Mouse (Mus musculus) T-cell, adult 66 days (primary cell): Measurements from ENCODE around the gene Olfr165. TPM values are rescaled to one million over a fixed set of nuclear protein-coding genes. Genes with fewer than 3 reads are reported as not detected.

Experiments used
- total RNA-seq, 2 experiments: library from RNA; stranded (reverse); gene quantifications; 3 replicates in 1 of 2; 4 replicates in 1 of 2; pipeline ENCODE4 v1.2.4; 2023

Gene Olfr165
- not detected for total RNA-seq

GRCm38 (mm10) chr16:19423034-19423433 lies at the start of gene Olfr165:
Gene Olfr165 (minus strand): TSS chr16:19423134.

Other genes starting within 250 kb of the Olfr165 start
- gene Olfr164, start 109.1 kb downstream of the Olfr165 start, total RNA-seq = not detected
- gene Olfr166, start 60.6 kb upstream of the Olfr165 start, total RNA-seq = not detected
- not detected for gene Olfr167, start 99.1 kb upstream of the Olfr165 start, total RNA-seq
- not detected for gene Olfr168, start 112.4 kb upstream of the Olfr165 start, total RNA-seq
- gene Olfr169, start 148.7 kb upstream of the Olfr165 start, total RNA-seq = not detected
- gene Olfr170, start 188.7 kb upstream of the Olfr165 start, total RNA-seq = not detected
- not detected for gene Olfr171, start 206.8 kb upstream of the Olfr165 start, total RNA-seq